Mouse (Mus musculus): ENCODE data around the gene Cd5. TPM values are rescaled to one million over a fixed set of nuclear protein-coding genes. Genes with fewer than 3 reads are reported as not detected.

The Cd5 gene
- polyA plus RNA-seq, 1 experiment from 2014 or later, result 0.68 TPM

GRCm38 (mm10) chr19:10712194-10712593, 26.6 kb downstream of the Cd5 start:
- TF ChIP-seq EP300 (IDR thresholded peaks at IDR 0.05), result no peak
- no peak for TF ChIP-seq CTCF (IDR thresholded peaks at IDR 0.05)
- ATAC-seq (no peak), DNase-seq (ENCODE audit: low spot score) (no peak)
- H3K4me3 ChIP-seq (ENCODE audit: low read depth, low read length), result no peak overlapping the region
- 93% methylated on average over 7 of the region's 7 CpGs for WGBS
- no peak overlapping the region for H3K9ac ChIP-seq (replicated peaks; ENCODE audit: low read depth)
- peaks cover 31% of the 10 kb centered on the region for H3K36me3 ChIP-seq (ENCODE audit: insufficient read depth, low read length)
- no peak overlapping the region for H3K27ac ChIP-seq (ENCODE audit: low read length)
- no peaks in the 10 kb centered on the region for H3K4me1 ChIP-seq (ENCODE audit: insufficient read depth, low read depth, low read length)
- no peaks in the 10 kb centered on the region for H3K9me3 ChIP-seq (ENCODE audit: low read length)
- H3K4me2 ChIP-seq (replicated peaks; ENCODE audit: low read depth, low read length), result no peak overlapping the region
- no peaks in the 10 kb centered on the region for H3K27me3 ChIP-seq (replicated peaks; ENCODE audit: insufficient read depth, low read length)

GRCm38 (mm10) chr19:10710751-10711150, 28.1 kb downstream of the Cd5 start:
- WGBS, result 95% methylated on average over 4 of the region's 4 CpGs
- H3K9ac ChIP-seq (replicated peaks; ENCODE audit: low read depth), result no peak overlapping the region
- H3K36me3 ChIP-seq (ENCODE audit: insufficient read depth, low read length), result peaks cover 31% of the 10 kb centered on the region

GRCm38 (mm10) chr19:10710088-10710511, 28.7 kb downstream of the Cd5 start:
- Histone ChIP-seq H3K36me3 (ENCODE audit: insufficient read depth, low read length) (peaks cover 31% of the 10 kb centered on the region), H3K4me2 (replicated peaks; ENCODE audit: low read depth, low read length) (no peak overlapping the region), H3K9ac (replicated peaks; ENCODE audit: low read depth) (no peak overlapping the region), H3K4me1 (ENCODE audit: insufficient read depth, low read depth, low read length) (no peaks in the 10 kb centered on the region), H3K27me3 (replicated peaks; ENCODE audit: insufficient read depth, low read length) (no peaks in the 10 kb centered on the region), H3K27ac (ENCODE audit: low read length) (no peak overlapping the region), H3K9me3 (ENCODE audit: low read length) (no peaks in the 10 kb centered on the region), H3K4me3 (ENCODE audit: low read depth, low read length) (no peak overlapping the region)
- WGBS, result 74% methylated on average over 9 of the region's 9 CpGs
- peak; percentile 50 for DNase-seq (ENCODE audit: low spot score)
- ATAC-seq, result peak; percentile 24; the same call in 1 of the 2 replicates
- TF ChIP-seq EP300 (IDR thresholded peaks at IDR 0.05) (no peak), CTCF (IDR thresholded peaks at IDR 0.05) (peak; percentile 71)

More at GRCm38 (mm10) chr19:10710751-10711150, 28.1 kb downstream of the Cd5 start:
- TF ChIP-seq EP300 (IDR thresholded peaks at IDR 0.05) (no peak), CTCF (IDR thresholded peaks at IDR 0.05) (no peak)
- H3K4me1 ChIP-seq (ENCODE audit: insufficient read depth, low read depth, low read length), result no peaks in the 10 kb centered on the region
- DNase-seq (ENCODE audit: low spot score), result no peak
- no peak for ATAC-seq
- H3K4me2 ChIP-seq (replicated peaks; ENCODE audit: low read depth, low read length), result no peak overlapping the region
- no peak overlapping the region for H3K27ac ChIP-seq (ENCODE audit: low read length)
- no peaks in the 10 kb centered on the region for H3K27me3 ChIP-seq (replicated peaks; ENCODE audit: insufficient read depth, low read length)
- no peaks in the 10 kb centered on the region for H3K9me3 ChIP-seq (ENCODE audit: low read length)
- no peak overlapping the region for H3K4me3 ChIP-seq (ENCODE audit: low read depth, low read length)

GRCm38 (mm10) chr19:10709360-10710087, 29.3 kb downstream of the Cd5 start:
- ATAC-seq (peak; percentile 86), DNase-seq (ENCODE audit: low spot score) (peak; percentile 90)
- Histone ChIP-seq H3K9ac (replicated peaks; ENCODE audit: low read depth) (no peak overlapping the region), H3K4me3 (ENCODE audit: low read depth, low read length) (no peak overlapping the region), H3K27ac (ENCODE audit: low read length) (no peak overlapping the region), H3K4me2 (replicated peaks; ENCODE audit: low read depth, low read length) (no peak overlapping the region), H3K36me3 (ENCODE audit: insufficient read depth, low read length) (peaks cover 31% of the 10 kb centered on the region), H3K9me3 (ENCODE audit: low read length) (no peaks in the 10 kb centered on the region), H3K27me3 (replicated peaks; ENCODE audit: insufficient read depth, low read length) (no peaks in the 10 kb centered on the region), H3K4me1 (ENCODE audit: insufficient read depth, low read depth, low read length) (no peaks in the 10 kb centered on the region)
- TF ChIP-seq CTCF (IDR thresholded peaks at IDR 0.05) (peak; percentile 99), EP300 (IDR thresholded peaks at IDR 0.05) (no peak)
- WGBS, result 17% methylated on average over 8 of the region's 8 CpGs

- Histone ChIP-seq H3K4me1 (ENCODE audit: insufficient read depth, low read depth, low read length) (no peaks in the 10 kb centered on the region), H3K27me3 (replicated peaks; ENCODE audit: insufficient read depth, low read length) (no peaks in the 10 kb centered on the region), H3K27ac (ENCODE audit: low read length) (no peak overlapping the region), H3K36me3 (ENCODE audit: insufficient read depth, low read length) (peaks cover 31% of the 10 kb centered on the region), H3K4me2 (replicated peaks; ENCODE audit: low read depth, low read length) (no peak overlapping the region), H3K9me3 (ENCODE audit: low read length) (no peaks in the 10 kb centered on the region), H3K9ac (replicated peaks; ENCODE audit: low read depth) (no peak overlapping the region), H3K4me3 (ENCODE audit: low read depth, low read length) (no peak overlapping the region)
- DNase-seq (ENCODE audit: low spot score) (no peak), ATAC-seq (no peak)
- TF ChIP-seq EP300 (IDR thresholded peaks at IDR 0.05) (no peak), CTCF (IDR thresholded peaks at IDR 0.05) (no peak)
- 73% methylated on average over 6 of the region's 6 CpGs for WGBS
These were observed 29.9 kb downstream of the Cd5 start for GRCm38 (mm10) chr19:10708900-10709299.

- Histone ChIP-seq H3K9ac (replicated peaks; ENCODE audit: low read depth) (no peak overlapping the region), H3K4me1 (ENCODE audit: insufficient read depth, low read depth, low read length) (no peaks in the 10 kb centered on the region), H3K9me3 (ENCODE audit: low read length) (no peaks in the 10 kb centered on the region), H3K27ac (ENCODE audit: low read length) (no peak overlapping the region), H3K27me3 (replicated peaks; ENCODE audit: insufficient read depth, low read length) (no peaks in the 10 kb centered on the region), H3K4me2 (replicated peaks; ENCODE audit: low read depth, low read length) (no peak overlapping the region), H3K36me3 (ENCODE audit: insufficient read depth, low read length) (peaks cover 25% of the 10 kb centered on the region), H3K4me3 (ENCODE audit: low read depth, low read length) (no peak overlapping the region)
- DNase-seq (ENCODE audit: low spot score) (no peak), ATAC-seq (no peak)
- no peak for TF ChIP-seq CTCF (IDR thresholded peaks at IDR 0.05)
- 74% methylated on average over 1 of the region's 1 CpGs for WGBS
These were observed 30.9 kb downstream of the Cd5 start for GRCm38 (mm10) chr19:10707881-10708280.
